Mouse (Mus musculus): Measurements from ENCODE around the gene Crlf1. TPM values are rescaled to one million over a fixed set of nuclear protein-coding genes. Genes with fewer than 3 reads are reported as not detected.

Gene Crlf1
- total RNA-seq (2012; rRNA removed), result 3.8 and 6.6 TPM in 2 replicates
- polyA plus RNA-seq (2012; ENCODE audit: insufficient read depth in 1 of 2, insufficient read length in 2 of 2, low read depth in 1 of 2, low replicate concordance in 2 of 2, missing spikeins in 1 of 2), result 10 to 100 TPM in 1 of 2 experiments, not detected in 1; 26.6 TPM

DNA sequence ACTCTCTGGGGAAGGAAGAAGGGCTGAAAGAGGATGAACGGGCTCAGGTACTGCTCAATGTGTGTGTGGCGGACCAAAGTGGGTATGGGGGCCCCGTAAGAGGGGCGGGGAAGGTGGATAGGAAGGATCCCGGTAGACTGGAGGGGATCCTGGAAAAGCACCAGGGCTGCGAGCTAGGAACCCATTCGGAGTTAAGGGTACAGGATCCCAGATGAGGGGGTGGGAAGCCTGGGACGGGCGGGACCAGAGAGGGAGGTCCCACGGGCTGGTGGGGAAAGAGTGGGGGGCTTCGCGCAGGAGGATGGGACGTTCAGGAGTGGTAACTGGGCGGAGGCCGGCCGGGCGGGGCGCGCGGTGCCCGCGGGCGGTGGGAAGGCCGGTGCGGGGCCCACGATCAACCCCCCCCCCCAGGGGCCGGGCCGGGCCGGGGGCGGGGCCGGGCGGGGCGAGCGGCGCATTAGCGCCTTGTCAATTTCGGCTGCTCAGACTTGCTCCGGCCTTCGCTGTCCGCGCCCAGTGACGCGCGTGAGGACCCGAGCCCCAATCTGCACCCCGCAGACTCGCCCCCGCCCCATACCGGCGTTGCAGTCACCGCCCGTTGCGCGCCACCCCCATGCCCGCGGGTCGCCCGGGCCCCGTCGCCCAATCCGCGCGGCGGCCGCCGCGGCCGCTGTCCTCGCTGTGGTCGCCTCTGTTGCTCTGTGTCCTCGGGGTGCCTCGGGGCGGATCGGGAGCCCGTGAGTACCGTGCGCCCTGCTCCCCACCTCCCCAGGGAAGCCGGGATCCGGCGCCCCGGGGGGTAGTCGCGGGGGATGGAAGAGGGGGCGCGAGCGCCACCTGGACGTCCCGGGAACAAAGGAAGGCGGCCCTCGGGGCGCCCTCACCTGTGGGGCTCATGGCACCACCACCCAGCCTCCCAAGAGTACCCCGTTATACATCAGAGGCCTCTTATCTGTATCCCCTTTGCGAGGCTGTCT is at the start of gene Crlf1:
TSS of gene Crlf1 (plus strand) at position 495 of the 977 bp plus-strand sequence.
- no peaks in the 10 kb centered on the region; a peak in 1 of 4 replicates for H3K27me3 ChIP-seq (ENCODE audit: control insufficient read depth in 1 of 2, insufficient read depth in 2 of 2, low read length in 2 of 2)
- no peaks in the 10 kb centered on the region for H3K4me1 ChIP-seq (ENCODE audit: control insufficient read depth in 1 of 2, insufficient read depth in 2 of 2, low read length in 2 of 2)
- no peak within 1 kb of the TSS for H3K9ac ChIP-seq (ENCODE audit: control insufficient read depth, low read depth, low read length, poor library complexity, severe bottlenecking)
- no peak for DNase-seq (ENCODE audit: low read depth, low spot score)
- no peaks in the 10 kb centered on the region for H3K79me2 ChIP-seq (ENCODE audit: control insufficient read depth, insufficient read depth, low read length, poor library complexity)
- no peaks in the 10 kb centered on the region for H3K9me3 ChIP-seq (replicated peaks; ENCODE audit: insufficient read depth, low read length)
- TF ChIP-seq MAZ (IDR thresholded peaks at IDR 0.05; ENCODE audit: low read depth, low read length) (no peak), ELF1 (IDR thresholded peaks at IDR 0.05; ENCODE audit: low read depth, low read length) (no peak), ZNF384 (IDR thresholded peaks at IDR 0.05; ENCODE audit: low read depth, low read length) (no peak)
- H3K27ac ChIP-seq (ENCODE audit: control insufficient read depth, low read depth, low read length), result no peak within 1 kb of the TSS
- H3K4me3 ChIP-seq (ENCODE audit: control insufficient read depth in 1 of 2, insufficient read depth in 1 of 2, low read depth in 2 of 2, low read length in 2 of 2), result no peak within 1 kb of the TSS
- no peaks in the 10 kb centered on the region for H3K36me3 ChIP-seq (ENCODE audit: control insufficient read depth in 1 of 2, insufficient read depth in 2 of 2, low read length in 2 of 2)

DNA sequence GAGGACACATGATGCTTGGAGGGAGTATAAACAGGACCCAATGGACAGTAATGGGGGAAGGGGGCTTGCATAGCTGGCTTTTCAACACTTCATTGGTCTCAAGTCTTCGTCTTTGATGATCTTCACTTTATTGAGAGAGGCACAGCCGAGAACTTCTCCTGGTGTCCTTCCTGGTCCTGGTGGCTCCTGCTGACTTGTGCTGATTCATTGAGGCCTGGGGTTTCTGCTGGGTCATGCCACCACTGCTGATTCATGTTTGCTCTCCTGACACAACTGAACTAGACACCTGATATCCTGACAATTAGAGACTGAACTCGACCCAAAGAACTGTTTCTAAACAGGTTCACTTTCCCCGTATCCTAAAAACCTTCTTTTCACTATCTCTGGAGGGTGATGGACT is 49.6 kb upstream of the Crlf1 start:
- peaks cover 9% of the 10 kb centered on the region for H3K79me2 ChIP-seq (ENCODE audit: control insufficient read depth, insufficient read depth, low read length, poor library complexity)
- DNase-seq (ENCODE audit: low read depth, low spot score), result peak; percentile 69
- H3K27me3 ChIP-seq (ENCODE audit: control insufficient read depth in 1 of 2, insufficient read depth in 2 of 2, low read length in 2 of 2), result no peaks in the 10 kb centered on the region
- H3K9ac ChIP-seq (ENCODE audit: control insufficient read depth, low read depth, low read length, poor library complexity, severe bottlenecking), result no peak overlapping the region
- H3K4me3 ChIP-seq (ENCODE audit: control insufficient read depth in 1 of 2, insufficient read depth in 1 of 2, low read depth in 2 of 2, low read length in 2 of 2), result no peak overlapping the region
- no peak for TF ChIP-seq USF2 (IDR thresholded peaks at IDR 0.05; ENCODE audit: borderline replicate concordance in 1 of 2, insufficient read depth in 1 of 2, low read depth in 1 of 2, low read length in 2 of 2)
- TF ChIP-seq MAZ (IDR thresholded peaks at IDR 0.05; ENCODE audit: low read depth, low read length), result no peak
- no peak for TF ChIP-seq TCF12 (IDR thresholded peaks at IDR 0.05; ENCODE audit: low read depth, low read length)
- TF ChIP-seq POLR2AphosphoS5 (IDR thresholded peaks at IDR 0.05; ENCODE audit: borderline replicate concordance, low read depth, low read length), result no peak
- no peak for TF ChIP-seq TBP (IDR thresholded peaks at IDR 0.05; ENCODE audit: low read depth, low read length)
- TF ChIP-seq ZKSCAN1 (IDR thresholded peaks at IDR 0.05; ENCODE audit: low read depth, low read length), result no peak
- TF ChIP-seq BHLHE40 (IDR thresholded peaks at IDR 0.05; ENCODE audit: borderline replicate concordance, low read depth, low read length), result no peak
- TF ChIP-seq E2F4 (IDR thresholded peaks at IDR 0.05; ENCODE audit: borderline replicate concordance, low read depth, low read length), result no peak
- no peak for TF ChIP-seq MXI1 (IDR thresholded peaks at IDR 0.05; ENCODE audit: low read depth, low read length)
- TF ChIP-seq ELF1 (IDR thresholded peaks at IDR 0.05; ENCODE audit: low read depth, low read length), result no peak
- TF ChIP-seq GABPA (IDR thresholded peaks at IDR 0.05; ENCODE audit: low read depth, low read length), result no peak
- TF ChIP-seq MEF2A (IDR thresholded peaks at IDR 0.05; ENCODE audit: extremely low read depth, insufficient replicate concordance, low read depth, low read length, poor library complexity, severe bottlenecking), result no peak
- TF ChIP-seq USF1 (IDR thresholded peaks at IDR 0.05; ENCODE audit: low read depth, low read length), result no peak
- TF ChIP-seq EP300 (IDR thresholded peaks at IDR 0.05; ENCODE audit: low read depth in 1 of 2, low read length in 2 of 2), result peak in 1 of 2 experiments; percentile 35; a peak in 2 of 4 replicates
- peak; percentile 60 for TF ChIP-seq ETS1 (IDR thresholded peaks at IDR 0.05; ENCODE audit: low read depth, low read length)
- TF ChIP-seq ZC3H11A (IDR thresholded peaks at IDR 0.05; ENCODE audit: low read depth, low read length), result no peak
- 0 out of 2 replicates have a peak, but pooled peaks have one; percentile 14 for TF ChIP-seq MAFK (IDR thresholded peaks at IDR 0.05; ENCODE audit: borderline replicate concordance, low read depth, low read length)
- no peak for TF ChIP-seq MYC (IDR thresholded peaks at IDR 0.05; ENCODE audit: low read depth, low read length)
- TF ChIP-seq MAX (IDR thresholded peaks at IDR 0.05; ENCODE audit: low read length), result no peak
- TF ChIP-seq CHD2 (IDR thresholded peaks at IDR 0.05; ENCODE audit: low read length), result no peak
- no peak for TF ChIP-seq RCOR1 (IDR thresholded peaks at IDR 0.05; ENCODE audit: low read depth, low read length)
- no peak for TF ChIP-seq KAT2A (conservative IDR thresholded peaks at IDR 0.05; ENCODE audit: low read depth, low read length)
- no peak for TF ChIP-seq ZMIZ1 (IDR thresholded peaks at IDR 0.05; ENCODE audit: low read depth, low read length)
- peak overlapping the region; percentile 17; the same call in 1 of the 2 replicates for H3K27ac ChIP-seq (ENCODE audit: control insufficient read depth, low read depth, low read length)
- H3K9me3 ChIP-seq (replicated peaks; ENCODE audit: insufficient read depth, low read length), result no peaks in the 10 kb centered on the region
- peaks cover 0 to 3% of the 10 kb centered on the region in 2 experiments; a peak in 1 of 4 replicates for H3K36me3 ChIP-seq (ENCODE audit: control insufficient read depth in 1 of 2, insufficient read depth in 2 of 2, low read length in 2 of 2)
- H3K4me1 ChIP-seq (ENCODE audit: control insufficient read depth in 1 of 2, insufficient read depth in 2 of 2, low read length in 2 of 2), result peaks cover 2 to 15% of the 10 kb centered on the region in 2 experiments; a peak in 3 of 4 replicates

All from MEL (cell line).